Mouse (Mus musculus) ES-CJ7 (cell line): ENCODE results near the gene Ugt1a5.

Source experiments
- DNase-seq: peaks from one replicate; pipeline ENCODE4 v3.0.0; 2011; ENCODE audit warnings: low read depth, low spot score

Ugt1a5 gene

DNA sequence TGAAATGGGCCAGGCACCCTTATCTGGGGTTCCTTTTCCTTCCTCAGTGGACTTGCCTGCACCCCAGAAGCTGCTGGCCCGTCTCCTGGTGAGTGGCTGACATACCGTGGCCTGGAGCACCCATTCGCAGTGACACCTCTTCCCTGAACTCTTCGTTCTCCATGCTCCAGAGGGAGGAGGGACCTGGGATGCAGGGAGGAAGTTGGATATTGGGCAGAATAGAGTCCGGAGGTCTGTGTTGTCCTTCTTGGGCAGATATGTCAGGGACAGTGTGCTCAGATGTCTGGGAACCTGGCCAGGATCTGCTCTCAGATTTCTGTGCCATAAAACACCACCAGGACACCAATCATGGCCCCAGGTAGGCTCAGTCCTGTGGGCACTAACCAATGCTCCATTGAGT is 74.3 kb downstream of the Ugt1a5 start:
- DNase-seq, result no peak

DNA sequence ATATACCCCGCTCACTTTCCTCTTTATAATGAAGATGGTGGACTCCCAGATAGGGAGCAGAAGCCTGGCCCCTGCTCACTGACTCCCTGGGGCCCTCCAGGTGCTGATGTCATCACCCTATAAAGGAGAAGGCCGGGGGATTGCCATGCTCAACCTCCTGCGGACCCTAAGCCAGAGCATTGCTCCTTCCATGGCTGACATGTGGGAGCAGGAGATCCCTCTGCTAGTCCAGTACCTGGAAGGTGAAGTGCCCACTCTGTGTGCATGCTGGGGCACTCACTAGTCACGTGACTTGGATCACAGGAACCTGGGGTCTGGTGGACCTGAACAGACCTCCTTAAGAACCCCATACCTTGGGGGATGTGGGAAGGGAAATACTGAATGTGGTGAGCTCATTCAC is 74.8 kb downstream of the Ugt1a5 start:
- DNase-seq, result no peak

DNA sequence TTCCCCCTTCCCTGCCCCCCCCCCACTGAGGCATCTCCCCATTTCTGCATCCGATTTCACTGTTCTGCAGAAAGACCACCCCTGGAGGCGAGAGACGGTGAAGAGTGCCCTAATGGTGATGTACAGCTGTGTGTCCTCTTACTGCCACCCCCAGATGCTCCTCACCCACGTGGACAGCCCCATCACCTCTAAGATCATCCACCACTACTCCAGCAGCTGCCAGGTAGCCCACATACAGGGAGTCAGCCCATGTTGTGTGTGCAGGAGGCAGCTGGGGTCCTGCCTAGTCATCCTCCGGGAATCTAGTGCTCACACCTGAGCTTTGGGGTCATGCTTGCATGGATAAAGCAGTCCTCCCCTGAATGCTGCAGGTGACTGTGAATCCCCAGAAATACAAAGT is 78.0 kb downstream of the Ugt1a5 start:
- no peak for DNase-seq

DNA sequence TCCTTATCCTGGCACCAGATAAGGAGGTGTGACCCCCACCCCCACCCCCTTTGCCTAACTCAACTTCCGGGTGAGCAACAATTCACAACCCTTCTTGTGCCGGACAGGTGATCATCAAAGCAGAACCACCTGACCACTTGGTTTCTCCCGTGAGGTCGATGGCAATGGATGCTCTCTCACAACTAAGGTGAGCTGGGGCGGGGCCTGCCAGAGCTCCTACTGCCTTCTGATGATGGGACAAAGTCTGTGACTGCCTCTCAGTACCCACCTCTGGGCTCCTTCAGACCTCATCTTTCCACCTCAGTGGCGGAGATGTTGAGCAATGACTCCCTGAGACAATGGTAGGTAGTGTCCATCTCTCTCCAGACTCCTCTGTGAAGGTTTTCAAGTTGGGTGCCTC is 80.1 kb downstream of the Ugt1a5 start:
- no peak for DNase-seq

DNA sequence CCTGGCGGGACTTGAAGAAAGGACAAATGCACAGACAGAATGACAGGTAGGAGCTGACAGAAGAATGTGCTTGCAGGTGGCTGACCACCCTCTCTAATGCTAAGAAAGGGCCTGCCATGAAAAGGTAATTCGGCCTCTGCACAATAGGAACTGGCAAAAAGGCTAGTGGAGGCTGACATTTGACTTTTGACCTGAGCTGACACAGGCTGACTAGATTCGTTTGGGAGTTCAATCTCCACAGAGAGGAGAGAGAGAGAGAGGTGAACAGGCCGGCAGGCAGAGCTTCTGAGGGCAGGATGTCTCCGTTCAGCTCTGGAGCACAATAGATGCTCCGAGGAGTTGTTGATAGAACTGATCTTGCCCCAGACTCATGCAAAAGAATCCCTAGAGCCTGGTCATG is 80.6 kb downstream of the Ugt1a5 start:
- no peak for DNase-seq

DNA sequence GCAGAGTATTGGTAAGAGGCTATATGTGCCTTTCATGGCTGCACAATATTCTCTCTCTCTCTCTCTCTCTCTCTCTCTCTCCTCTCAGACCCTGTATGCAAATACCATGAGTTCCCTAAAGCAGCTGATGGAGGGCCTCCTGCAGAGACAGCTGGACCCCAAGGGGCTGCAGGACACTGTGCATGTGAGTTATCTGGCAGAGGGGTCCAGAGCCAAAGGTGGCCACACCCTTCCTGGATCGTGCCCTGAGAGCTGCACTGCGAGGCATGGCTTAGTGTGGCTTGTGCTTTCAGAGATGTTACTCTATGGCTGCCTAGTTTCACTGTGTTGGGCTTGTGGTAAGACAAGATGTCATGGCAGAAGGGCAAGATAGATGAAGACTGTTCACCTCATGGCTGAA is 81.8 kb downstream of the Ugt1a5 start:
- DNase-seq, result no peak

DNA sequence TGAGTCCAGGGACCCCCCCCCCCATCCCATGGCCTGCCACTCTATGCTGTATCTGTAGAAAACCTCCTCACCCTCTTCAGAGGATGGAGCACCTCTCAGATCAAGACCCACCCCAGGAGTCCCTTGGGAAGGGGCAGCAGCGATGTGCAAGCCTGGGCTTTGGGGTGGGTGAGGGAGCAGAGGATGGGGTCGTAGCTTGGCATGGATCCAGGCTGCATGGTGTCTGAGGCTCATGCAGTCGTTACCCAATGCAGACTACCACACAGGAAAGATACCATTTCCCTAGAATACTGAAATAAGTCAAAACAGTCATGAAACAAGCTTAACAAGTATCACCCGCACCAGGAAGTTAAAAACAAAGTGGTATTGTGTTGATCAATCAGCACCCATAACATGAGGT is 82.8 kb downstream of the Ugt1a5 start:
- no peak for DNase-seq

DNA sequence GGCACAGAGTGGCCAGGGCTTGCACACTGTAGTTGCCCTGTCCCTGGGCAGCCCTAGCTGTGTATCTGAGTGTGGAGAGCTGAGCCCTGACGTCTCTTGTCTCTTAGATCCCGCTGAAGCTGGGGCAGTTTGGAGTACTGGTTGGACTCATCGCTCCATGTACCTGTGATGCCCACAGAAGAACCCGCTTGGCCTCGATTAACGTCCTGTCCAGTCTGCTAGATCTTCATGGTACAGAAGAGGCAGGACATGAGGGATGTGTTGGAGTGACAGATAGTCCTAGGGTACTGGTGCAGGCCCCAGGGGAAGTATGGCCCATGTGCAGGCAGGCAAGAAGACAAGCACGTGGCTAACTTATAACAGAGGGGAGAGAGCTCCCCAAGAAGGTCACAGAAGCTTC is 83.8 kb downstream of the Ugt1a5 start:
- DNase-seq, result no peak

DNA sequence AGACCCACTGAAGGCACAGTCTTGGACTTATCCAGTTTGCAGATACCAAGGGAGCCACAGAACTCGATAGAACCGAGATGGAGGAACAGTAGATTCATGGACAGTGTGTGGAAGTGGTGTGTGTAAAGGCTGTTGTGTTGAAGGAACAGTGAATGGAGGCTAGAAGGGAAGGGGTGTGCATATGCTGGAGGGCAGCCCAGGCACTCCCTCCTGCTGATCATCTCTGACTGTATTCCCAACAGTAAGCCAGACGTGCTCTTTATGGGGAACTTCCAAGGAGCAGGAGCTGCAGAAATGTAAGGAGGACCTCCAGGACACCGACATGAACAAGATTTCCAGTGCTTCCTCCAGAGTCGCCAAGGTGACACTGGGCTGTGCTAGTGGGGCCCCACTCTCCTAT is 84.2 kb downstream of the Ugt1a5 start:
- DNase-seq, result no peak

DNA sequence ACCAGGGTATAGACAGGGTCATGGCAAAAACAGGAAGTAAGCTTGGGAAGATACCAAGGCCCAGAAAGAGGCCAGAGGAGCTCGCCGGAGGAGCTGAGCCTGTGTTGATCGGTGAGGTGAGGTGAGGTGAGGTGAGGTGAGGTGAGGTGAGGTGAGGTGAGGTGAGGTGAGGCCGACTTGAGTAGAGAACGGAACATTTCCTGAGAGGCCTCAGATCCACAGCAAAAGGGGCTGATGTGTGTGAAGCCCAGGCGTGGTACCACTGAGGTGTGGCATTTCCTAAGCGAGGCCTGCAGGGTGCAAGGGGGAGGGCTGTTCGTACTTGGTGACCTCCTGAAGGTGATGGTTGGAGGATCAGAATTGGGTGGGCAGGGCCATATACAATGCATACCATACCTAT is 87.3 kb downstream of the Ugt1a5 start:
- no peak for DNase-seq

DNA sequence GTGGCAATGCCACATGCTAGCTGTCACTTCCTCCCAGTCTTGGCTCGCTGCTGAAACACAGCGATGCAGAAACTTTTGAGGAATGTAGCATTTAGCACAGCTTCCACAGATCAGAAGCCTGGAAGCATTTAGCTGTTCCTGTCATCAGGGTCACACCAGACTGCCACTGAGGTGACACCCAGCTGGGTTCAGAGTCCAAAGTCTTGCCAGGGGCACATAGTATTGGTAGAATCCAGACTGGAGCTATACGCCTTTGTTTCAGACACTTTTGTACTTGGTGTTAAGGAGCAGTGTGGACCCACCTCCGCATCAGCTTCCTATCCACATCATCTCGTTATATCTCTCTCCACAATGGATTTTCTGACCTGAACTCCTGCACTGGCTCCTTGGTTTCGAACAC is 87.7 kb downstream of the Ugt1a5 start:
- no peak for DNase-seq

DNA sequence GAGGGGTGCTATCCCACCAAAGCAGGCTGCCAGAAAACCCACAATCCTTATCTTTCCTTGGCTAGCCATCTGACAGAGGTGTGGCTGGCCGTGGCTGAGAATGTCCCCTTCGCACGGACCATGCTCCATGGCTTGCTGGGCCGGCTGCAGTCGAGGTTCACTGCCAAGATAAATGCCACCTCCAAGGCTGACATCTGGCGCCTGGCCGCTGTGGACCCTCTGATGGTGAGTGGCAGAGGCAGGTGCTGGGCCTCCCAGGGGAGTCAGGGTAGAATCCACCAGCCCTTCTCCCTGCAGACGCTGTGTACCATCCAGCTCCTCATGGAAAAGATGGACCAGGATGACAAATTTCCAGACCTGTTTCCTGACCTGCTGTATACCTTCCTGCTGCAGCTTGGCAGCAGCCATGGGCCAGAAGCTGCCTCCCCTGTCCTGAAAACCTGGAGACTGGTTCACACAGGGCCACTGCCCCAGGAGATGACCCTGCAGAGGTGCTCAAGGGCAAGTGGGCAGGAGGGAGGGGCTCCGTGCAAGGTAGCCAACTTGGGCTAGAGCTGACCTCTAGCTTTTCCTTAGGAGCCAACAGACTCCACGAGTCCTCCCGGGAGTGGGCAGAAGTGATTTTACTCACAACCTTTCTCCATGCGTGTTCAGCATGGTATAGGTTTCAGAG is 89.1 kb downstream of the Ugt1a5 start:
- DNase-seq, result no peak

DNA sequence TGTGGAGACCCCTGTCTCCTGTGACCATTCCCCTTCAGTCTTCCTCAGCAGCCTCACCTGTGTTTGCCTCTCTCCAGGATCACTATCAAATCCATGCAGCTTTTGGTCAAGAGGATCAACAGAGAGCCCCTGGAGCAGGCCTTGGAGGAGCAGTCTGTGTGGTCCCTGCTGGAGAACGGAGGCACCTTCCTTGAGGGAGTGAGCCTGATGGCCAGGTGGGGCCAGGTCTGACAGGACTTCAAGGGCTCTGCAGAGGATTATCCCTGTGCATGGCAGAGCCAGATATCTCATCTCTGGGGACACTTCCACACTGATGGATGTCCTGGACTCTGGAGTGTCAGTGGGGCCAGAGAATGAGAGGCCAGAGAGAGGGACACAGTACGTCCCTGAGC is 89.7 kb downstream of the Ugt1a5 start:
- no peak for DNase-seq

DNA sequence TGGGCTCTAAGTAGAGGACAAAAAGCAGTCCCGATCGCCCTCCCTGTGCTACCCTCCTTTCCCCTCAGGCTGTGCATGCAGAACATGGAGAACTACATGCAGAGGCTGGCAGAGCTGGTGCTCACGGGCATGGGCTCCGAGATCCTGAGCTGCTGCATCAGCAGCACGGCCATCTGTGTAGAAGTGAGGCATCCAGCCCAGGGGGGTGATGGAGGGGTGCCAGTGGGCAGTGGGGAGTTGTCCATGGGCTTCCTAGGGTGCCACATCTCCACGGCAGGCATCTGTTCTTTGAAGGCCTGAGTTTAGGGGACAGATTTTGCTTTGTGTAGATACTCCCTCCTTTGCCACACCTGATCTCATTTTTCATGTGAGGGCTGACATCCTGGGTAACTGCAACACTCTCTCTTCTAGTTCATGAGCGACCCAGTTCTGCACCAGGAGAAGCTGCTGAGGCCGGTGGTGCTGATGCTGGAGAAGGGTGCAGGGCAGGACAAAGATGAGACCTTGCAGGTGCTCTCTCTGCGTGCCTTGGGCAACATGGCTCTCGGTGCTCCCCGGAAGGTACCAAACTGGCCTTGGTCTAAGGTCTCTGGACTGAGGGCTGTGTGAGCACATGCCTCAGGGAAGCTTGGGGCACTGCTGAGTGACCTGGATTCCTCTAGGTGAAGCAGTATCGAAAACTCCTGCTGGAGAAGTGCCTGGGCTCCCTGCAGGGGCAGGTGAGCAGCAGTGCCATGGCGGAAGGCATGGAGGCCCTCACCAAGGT is 90.4 kb downstream of the Ugt1a5 start:
- DNase-seq, result no peak

DNA sequence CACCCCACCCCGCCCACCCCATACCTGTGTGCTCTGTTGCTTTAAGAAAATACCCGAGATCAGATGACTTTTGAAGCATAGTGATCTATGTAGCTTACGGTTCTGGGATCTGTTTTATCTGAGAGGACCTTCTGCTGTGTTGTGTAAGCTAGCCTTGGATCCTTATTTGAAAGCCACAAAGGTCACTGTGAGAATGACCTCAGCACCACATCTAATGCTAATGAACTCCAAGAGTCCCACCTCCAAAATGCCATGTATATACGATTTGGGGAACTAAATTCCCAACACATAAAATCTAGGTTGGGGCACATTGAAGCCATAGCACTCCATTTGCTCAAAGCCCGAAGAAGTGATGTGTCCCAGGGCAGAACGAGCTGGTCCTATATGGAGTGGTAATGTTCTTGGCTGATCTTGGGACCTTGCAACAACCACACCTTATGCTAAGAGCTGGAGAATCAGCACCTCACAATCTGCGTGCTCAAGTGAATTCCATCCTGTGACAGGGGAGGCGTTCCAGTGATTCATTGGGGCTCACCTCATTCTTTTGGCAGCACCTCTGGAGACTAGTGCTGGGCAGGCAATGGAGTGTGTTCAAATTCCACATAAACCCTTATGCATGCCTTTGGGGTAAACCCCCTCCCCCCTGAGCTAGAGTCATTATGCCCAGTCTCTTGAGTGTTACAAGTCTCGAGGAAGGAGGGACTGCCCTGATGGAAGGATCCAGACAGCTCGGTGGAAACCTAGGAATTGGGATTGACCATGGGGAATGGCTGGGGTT is 91.3 kb downstream of the Ugt1a5 start:
- DNase-seq, result no peak

DNA sequence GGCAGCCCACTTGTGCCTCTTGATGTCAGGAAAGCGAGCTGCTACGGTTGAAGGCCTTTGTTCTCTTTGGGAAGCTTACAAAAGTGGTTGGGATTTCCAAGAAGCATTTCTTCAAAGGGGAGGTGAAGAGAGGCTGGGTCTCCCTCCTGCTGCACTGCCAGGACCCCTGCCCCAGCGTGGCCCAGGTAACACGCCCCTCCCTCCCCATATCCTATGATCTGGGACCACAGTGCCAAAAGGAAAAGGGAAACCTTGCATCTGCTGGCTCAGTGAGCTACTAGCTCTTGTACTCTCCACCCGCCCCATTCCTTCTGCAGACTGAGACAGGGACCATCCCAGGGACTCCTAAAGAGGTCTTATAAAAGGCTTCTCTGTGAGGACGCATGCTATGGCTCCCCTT is 91.9 kb downstream of the Ugt1a5 start:
- no peak for DNase-seq

DNA sequence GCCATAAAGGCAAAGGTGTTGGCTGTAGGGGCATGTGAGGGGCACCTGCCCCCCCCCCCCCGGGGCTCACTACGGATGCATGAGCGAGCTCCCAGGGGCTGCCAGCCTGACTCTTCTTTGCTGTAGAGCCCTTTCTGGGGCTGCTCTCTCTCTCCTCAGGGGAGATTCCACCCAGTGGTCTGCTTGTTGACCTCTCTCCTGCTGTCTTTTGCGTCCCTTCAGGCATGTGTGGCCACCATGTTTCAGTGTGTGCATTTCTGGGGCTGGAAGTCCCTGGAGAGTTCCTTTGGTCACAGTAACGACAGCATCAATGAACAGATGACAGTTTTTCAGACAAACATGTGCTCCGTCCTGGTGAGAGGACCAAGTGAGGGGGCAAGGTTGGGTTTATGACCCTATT is 92.5 kb downstream of the Ugt1a5 start:
- no peak for DNase-seq

DNA sequence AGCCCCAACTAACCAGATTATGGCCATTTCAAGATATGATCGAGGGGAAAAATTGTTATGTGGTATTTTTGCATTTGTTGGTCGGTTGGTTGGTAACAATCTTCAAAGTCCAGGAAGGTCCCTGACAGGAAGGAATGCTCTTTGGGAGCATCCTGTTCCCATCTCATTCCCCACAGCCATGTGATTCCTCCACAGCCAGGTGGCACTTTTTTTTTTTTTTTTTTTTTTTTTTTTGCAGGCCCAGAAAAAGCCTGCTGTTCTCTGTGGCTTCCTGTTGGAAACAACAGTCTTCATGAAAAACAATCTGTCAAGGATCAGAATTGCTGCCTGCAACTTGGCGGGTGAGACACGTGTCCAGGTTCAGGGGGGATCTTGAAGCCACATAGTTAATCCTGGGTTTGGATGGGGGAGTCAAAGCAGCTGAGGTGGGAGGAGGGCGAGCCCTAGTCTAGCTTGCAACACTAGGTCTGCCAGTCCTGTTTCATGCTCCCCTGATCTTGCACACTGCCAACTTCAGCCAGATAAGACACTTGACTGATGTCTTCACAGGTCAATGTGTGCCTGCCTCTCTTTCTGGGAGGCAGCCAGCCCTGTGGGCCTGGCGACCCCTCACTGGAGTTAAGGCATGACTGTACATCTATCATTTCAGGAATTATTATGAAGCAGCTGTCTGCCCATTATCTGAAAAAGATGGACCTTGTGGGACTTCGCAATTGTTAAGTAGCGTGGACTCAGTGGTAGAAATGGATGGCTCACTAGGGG is 93.2 kb downstream of the Ugt1a5 start:
- DNase-seq, result no peak

DNA sequence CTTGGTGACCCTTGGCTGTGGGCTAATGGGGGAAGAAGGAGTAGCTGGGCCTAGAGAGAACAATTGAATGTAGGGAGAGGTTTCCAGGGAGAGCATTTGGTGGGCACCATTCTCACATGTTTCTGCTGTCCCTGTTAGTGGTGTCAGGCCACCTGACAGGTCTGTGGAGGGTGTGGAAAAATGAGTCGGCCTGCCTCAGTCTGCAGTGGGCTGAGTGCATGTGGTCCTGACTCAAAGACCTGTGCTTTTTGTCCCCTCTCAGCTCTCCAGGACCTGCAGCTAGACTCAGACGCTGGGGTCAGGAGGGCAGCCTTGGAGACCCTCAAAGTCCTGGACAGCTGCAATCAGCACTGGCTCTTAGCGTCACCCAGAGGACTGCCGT is 93.8 kb downstream of the Ugt1a5 start:
- DNase-seq, result no peak

DNA sequence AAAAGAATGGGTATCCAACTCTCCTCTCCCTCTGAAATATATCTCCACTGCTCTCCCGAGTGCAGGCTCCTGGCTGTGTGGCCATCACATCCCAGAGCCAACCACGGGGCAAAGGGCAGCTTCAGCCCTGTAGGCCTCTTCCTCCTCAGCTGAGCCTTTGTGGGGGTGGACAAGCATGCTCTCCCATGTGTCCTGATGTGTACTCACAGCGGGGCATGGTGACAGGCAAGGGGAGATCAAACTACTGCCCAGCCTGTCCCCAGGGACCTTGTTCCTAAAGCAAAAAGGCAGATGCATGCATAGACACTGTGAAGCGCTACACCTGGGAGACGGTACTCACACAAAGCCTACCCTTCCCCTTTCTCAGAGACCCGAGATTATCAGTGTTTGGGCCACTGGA is 94.3 kb downstream of the Ugt1a5 start:
- no peak for DNase-seq

DNA sequence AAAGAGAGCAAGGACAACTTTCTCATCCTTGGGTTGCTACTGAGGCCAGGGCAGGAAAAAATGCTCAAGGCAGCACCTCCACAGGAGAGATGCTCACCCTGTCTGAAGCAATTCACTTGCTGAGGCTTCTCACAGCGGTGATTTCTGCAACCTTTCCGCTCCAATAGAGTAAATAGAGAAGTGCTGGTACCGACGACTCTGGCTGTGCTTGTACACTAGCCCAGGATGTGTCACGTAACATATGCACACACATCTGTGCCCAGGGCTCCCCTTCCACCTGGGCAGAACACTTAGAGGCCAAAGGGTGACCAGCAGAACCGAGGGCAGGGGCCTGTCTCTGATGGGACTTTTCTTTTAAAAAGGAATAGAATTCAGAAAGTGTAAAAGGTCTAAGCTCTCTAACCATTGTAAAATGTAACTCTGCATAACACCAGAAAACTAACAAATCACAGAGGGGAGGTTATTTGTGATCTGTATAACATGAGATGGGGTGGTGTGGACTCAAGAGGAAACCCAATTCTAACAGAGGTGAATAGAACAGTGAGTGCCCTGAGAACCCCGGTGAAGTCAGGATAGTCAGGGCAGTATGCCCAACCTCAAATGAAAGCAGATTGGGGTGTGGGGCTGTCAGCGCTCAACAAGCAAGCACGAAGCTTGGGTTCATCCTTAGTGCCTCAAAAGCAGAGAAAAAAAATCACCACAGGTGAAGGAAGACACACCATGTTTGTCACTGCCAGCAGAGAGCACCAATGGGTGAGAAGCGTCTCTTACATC is 95.0 kb downstream of the Ugt1a5 start:
- no peak for DNase-seq
